Mouse (Mus musculus) liver, adult (tissue): ENCODE data around the gene Cmtm1.

Experiments used
- GATA4 ChIP-seq: IDR thresholded peaks from 2 replicates; pipeline ENCODE4 v1.6.1; 2014; ENCODE audit warnings: mild to moderate bottlenecking, low read length; ENCODE audit not compliant: insufficient replicate concordance

The Cmtm1 gene

DNA sequence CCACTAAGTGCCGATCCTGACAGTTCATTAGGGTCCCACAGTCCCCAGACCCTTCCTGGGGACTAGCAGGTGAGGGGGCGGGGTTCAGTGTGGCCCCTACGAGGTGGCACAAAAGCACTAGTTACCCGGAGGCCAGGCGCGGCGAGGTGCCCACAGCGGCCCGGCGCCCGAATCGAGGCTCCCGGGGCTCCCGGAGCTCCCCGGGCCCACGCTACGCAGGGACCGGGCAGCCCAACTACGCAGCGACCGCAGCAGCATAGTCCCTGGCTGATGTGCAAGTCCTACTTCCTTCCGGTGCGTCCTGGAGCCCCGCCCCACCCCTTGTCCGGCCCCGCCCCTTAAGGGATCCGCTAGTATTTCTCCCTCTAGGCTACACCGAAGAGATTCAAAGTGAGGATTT lies 61.7 kb downstream of the Cmtm1 start, which contains the start of gene Tk2:
Gene Tk2 (minus strand): TSS at position 283 of the 400 bp plus-strand sequence.
- no peak for TF ChIP-seq GATA4

DNA sequence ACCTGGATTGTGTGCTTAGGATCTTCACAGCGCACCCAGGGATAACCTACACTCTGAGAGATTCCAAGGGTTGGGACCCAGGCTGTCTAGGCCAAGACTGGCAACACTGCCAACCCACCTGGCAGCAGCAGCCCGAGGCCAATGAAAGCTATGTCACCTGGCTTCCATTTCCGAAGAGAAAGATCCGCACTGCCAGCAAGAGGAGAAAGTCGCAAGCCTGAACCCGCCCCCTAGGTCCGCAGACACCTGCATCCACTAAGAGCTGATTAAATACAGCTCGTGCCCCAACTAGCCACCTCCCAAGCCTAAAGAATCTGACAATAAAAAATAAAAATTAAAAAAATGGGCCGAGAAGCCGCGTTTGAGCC lies 62.1 kb downstream of the Cmtm1 start:
- no peak for TF ChIP-seq GATA4

DNA sequence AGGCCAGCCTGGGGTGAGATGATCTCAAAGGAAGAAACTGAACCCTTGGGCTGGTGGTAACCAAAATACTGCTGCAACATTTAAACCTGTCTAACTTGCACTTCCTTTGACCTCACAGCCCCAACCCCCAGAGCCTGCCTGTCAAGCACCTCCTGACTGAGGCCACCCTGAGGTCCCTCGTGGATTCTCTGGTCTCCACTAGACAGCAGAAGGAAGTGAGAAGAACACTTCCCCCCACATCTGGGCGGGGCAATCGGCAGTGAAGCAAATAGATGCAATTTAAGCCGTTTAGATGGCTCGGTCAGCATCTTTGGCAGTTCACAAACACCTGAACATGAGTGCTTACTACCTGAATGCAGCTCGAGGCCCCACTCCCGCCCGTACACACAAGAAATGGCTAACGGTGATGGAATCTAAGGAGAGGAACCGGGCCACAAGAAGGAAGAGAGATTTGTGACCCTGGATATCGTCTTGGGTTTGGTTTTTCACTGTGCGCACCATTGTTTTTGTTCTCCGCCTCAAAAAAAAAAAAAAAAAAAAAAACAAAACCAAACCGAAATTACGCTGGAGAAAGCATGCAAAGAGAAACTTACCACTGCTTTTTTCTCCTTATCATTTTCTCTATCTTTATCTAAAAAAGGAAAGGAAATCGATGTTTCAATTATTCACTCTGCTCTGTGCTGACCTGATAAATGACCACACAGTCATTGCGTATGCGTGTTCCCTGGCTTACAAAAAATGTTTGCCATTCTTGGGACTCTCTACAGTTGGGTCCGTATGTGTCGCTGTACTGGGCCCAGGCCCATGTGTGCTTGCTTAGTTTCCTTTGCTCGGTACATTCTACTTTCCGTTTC lies 62.7 kb downstream of the Cmtm1 start:
- TF ChIP-seq GATA4: no peak

DNA sequence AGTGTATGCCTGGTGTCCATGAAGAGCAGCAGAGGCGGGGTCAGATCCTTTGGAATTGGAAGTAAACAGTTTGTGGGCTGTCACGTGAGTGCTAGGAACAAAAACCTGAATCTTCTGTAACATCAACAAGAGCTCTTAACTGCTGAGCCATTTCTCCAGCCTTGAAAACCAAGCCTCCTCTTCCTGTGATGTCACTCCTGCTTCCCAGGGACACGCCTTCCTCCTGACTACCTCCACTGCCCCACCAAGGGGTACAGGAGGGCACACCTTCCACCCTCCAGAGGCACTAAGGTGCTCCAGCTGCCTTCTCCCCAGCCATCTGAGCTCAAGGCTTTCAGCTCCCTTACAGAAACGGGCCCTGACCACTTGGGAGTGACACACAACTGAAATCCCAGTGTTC lies 63.3 kb downstream of the Cmtm1 start:
- TF ChIP-seq GATA4: no peak
